Mouse (Mus musculus): ENCODE measurements around the gene Gm6169. TPM values are rescaled to one million over a fixed set of nuclear protein-coding genes. Genes with fewer than 3 reads are reported as not detected.
A peak's percentile ranks its signal among the peaks of the same experiment; 100 is the strongest.
"Not testable (repeated sequence)": the region's sequence is repeated elsewhere in the genome, so short reads cannot be mapped to it uniquely, and the experiment has no call there.

Gene Gm6169
- polyA plus RNA-seq, 1 experiment from 2014 or later, result 1.9 TPM

DNA sequence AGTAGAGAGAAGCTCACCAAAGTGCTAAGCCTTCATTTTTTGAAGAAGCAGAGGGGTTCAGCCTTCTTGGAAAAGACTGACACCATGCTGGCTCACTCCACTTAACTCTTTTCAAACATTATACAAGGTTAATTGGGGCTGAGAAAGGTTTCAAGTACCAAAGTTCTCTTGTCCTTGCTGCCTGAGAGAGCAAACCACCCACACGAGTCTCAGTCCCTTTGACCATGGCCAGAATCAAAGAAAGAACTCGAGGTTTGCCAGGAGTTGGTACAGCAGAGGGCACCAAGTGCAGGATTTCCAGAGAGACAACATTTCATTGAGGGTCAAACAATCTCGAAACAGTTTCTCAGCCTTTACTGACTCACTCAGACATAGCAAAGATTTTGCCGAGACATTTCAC is 10.0 kb upstream of the Gm6169 start:
- DNase-seq (ENCODE audit: low spot score) (no peak), ATAC-seq (replicated peaks; ENCODE audit: low FRiP score) (no peak)
- H3K4me3 ChIP-seq (ENCODE audit: low read depth, low read length), result no peak overlapping the region
- no peaks in the 10 kb centered on the region for H3K27me3 ChIP-seq (replicated peaks; ENCODE audit: control insufficient read depth, insufficient read depth, low read length)
- no peak overlapping the region for H3K4me2 ChIP-seq
- peaks cover 2% of the 10 kb centered on the region; the same call in 1 of the 2 replicates for H3K36me3 ChIP-seq (ENCODE audit: control insufficient read depth, insufficient read depth, low read length)
- WGBS, result 88% methylated on average over 4 of the region's 4 CpGs
- no peaks in the 10 kb centered on the region for H3K9me3 ChIP-seq (ENCODE audit: control insufficient read depth, low read length)
- H3K27ac ChIP-seq (ENCODE audit: low read depth, low read length), result no peak overlapping the region
- no peak overlapping the region for H3K9ac ChIP-seq (ENCODE audit: low read depth, low read length)
- H3K4me1 ChIP-seq (replicated peaks; ENCODE audit: control insufficient read depth, insufficient read depth, low read length), result no peaks in the 10 kb centered on the region

DNA sequence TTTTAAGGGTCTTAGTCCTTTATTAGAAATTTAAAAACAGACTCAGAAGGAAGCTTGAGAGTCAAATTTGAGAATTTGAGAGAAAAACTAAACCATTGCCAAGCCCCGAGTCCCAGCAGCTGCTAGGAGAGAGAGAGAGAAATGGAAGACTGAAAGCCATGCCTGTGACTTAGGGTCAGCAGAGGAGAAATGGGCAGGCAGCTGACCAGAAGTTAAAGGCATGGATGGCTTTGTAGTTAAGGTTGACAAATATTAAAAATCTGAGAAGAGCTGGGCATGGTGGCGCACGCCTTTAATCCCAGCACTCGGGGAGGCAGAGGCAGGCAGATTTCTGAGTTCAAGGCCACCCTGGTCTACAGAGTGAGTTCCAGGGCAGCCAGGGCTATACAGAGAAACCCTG is 8.7 kb upstream of the Gm6169 start:
- not testable (repeated sequence) for H3K4me1 ChIP-seq (replicated peaks; ENCODE audit: control insufficient read depth, insufficient read depth, low read length); H3K9ac ChIP-seq (ENCODE audit: low read depth, low read length); H3K36me3 ChIP-seq (ENCODE audit: control insufficient read depth, insufficient read depth, low read length); H3K4me3 ChIP-seq (ENCODE audit: low read depth, low read length); H3K27ac ChIP-seq (ENCODE audit: low read depth, low read length); H3K4me2 ChIP-seq; DNase-seq (ENCODE audit: low spot score); H3K27me3 ChIP-seq (replicated peaks; ENCODE audit: control insufficient read depth, insufficient read depth, low read length); ATAC-seq (replicated peaks; ENCODE audit: low FRiP score); H3K9me3 ChIP-seq (ENCODE audit: control insufficient read depth, low read length)
- WGBS, result 90% methylated on average over 4 of the region's 4 CpGs

DNA sequence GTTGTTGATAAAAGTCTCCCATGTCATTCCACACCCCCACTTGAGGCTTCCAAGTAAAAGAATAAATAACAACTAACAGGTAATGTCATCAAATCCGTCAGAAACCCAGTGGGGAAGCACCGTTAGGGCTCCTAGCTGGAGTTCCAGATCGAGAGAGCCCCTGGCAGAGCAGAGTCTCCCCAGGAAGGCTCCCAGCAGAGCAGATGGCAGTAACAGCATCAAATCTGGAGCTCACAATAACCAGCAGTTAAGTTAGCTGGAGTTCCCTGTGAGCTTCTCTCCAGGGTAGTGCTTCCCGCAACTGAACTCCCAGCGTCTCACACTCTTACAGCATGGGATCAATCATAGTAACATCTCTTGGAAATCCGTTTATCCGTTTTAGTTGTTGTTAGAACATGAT is 6.0 kb upstream of the Gm6169 start:
- DNase-seq (ENCODE audit: low spot score) (no peak), ATAC-seq (replicated peaks; ENCODE audit: low FRiP score) (no peak)
- H3K9ac ChIP-seq (ENCODE audit: low read depth, low read length), result no peak overlapping the region
- no peaks in the 10 kb centered on the region for H3K27me3 ChIP-seq (replicated peaks; ENCODE audit: control insufficient read depth, insufficient read depth, low read length)
- H3K9me3 ChIP-seq (ENCODE audit: control insufficient read depth, low read length), result no peaks in the 10 kb centered on the region
- H3K4me2 ChIP-seq, result no peak overlapping the region
- 82% methylated on average over 7 of the region's 7 CpGs for WGBS
- no peak overlapping the region for H3K27ac ChIP-seq (ENCODE audit: low read depth, low read length)
- no peaks in the 10 kb centered on the region for H3K4me1 ChIP-seq (replicated peaks; ENCODE audit: control insufficient read depth, insufficient read depth, low read length)
- H3K4me3 ChIP-seq (ENCODE audit: low read depth, low read length), result no peak overlapping the region
- no peaks in the 10 kb centered on the region for H3K36me3 ChIP-seq (ENCODE audit: control insufficient read depth, insufficient read depth, low read length)

GRCm38 (mm10) chr13:97095726-97096125 is 3.3 kb downstream of the Gm6169 start:
- Histone ChIP-seq H3K4me1 (replicated peaks; ENCODE audit: control insufficient read depth, insufficient read depth, low read length) (no peaks in the 10 kb centered on the region), H3K27ac (ENCODE audit: low read depth, low read length) (no peak overlapping the region), H3K4me2 (no peak overlapping the region), H3K36me3 (ENCODE audit: control insufficient read depth, insufficient read depth, low read length) (no peaks in the 10 kb centered on the region), H3K27me3 (replicated peaks; ENCODE audit: control insufficient read depth, insufficient read depth, low read length) (no peaks in the 10 kb centered on the region), H3K4me3 (ENCODE audit: low read depth, low read length) (no peak overlapping the region), H3K9ac (ENCODE audit: low read depth, low read length) (no peak overlapping the region), H3K9me3 (ENCODE audit: control insufficient read depth, low read length) (no peaks in the 10 kb centered on the region)
- ATAC-seq (replicated peaks; ENCODE audit: low FRiP score) (no peak), DNase-seq (ENCODE audit: low spot score) (no peak)
- WGBS, result 83% methylated on average over 4 of the region's 4 CpGs

DNA sequence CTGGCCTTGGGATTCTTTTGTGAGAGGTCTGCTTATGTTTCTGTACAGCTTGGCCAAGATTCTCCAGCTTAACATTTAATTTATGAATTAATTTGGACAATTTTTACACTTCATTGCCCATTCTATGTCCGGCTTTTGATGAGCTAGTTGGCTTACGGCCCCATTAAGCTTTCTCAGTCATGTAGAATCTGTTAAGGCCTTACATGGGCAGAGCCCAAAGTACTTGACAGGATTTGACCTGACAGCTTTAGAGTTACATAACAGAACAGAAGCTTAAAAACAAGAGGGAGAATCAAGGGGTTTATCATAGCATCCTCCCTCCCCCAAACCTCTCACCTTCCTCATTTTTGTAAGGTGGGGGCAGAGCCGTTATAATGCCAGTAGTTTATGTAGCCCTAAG is 10.9 kb downstream of the Gm6169 start:
- ATAC-seq (replicated peaks; ENCODE audit: low FRiP score) (no peak), DNase-seq (ENCODE audit: low spot score) (no peak)
- H3K27ac ChIP-seq (ENCODE audit: low read depth, low read length), result no peak overlapping the region
- H3K4me3 ChIP-seq (ENCODE audit: low read depth, low read length), result no peak overlapping the region
- no peaks in the 10 kb centered on the region for H3K4me1 ChIP-seq (replicated peaks; ENCODE audit: control insufficient read depth, insufficient read depth, low read length)
- H3K9ac ChIP-seq (ENCODE audit: low read depth, low read length), result no peak overlapping the region
- no peaks in the 10 kb centered on the region for H3K9me3 ChIP-seq (ENCODE audit: control insufficient read depth, low read length)
- no peaks in the 10 kb centered on the region for H3K27me3 ChIP-seq (replicated peaks; ENCODE audit: control insufficient read depth, insufficient read depth, low read length)
- H3K4me2 ChIP-seq, result no peak overlapping the region
- H3K36me3 ChIP-seq (ENCODE audit: control insufficient read depth, insufficient read depth, low read length), result no peaks in the 10 kb centered on the region
- WGBS, result 90% methylated on average over 3 of the region's 3 CpGs

- Histone ChIP-seq H3K9me3 (ENCODE audit: control insufficient read depth, low read length) (no peaks in the 10 kb centered on the region), H3K9ac (ENCODE audit: low read depth, low read length) (no peak overlapping the region), H3K4me2 (no peak overlapping the region), H3K4me3 (ENCODE audit: low read depth, low read length) (no peak overlapping the region), H3K27me3 (replicated peaks; ENCODE audit: control insufficient read depth, insufficient read depth, low read length) (no peaks in the 10 kb centered on the region), H3K4me1 (replicated peaks; ENCODE audit: control insufficient read depth, insufficient read depth, low read length) (no peaks in the 10 kb centered on the region; the same call in 1 of the 2 replicates), H3K36me3 (ENCODE audit: control insufficient read depth, insufficient read depth, low read length) (no peaks in the 10 kb centered on the region), H3K27ac (ENCODE audit: low read depth, low read length) (no peak overlapping the region; the same call in 1 of the 2 replicates)
- WGBS, result 90% methylated on average over 6 of the region's 6 CpGs
- DNase-seq (ENCODE audit: low spot score) (no peak), ATAC-seq (replicated peaks; ENCODE audit: low FRiP score) (no peak)
Measured at GRCm38 (mm10) chr13:97087421-97087820, 11.6 kb downstream of the Gm6169 start.

- Histone ChIP-seq H3K36me3 (ENCODE audit: control insufficient read depth, insufficient read depth, low read length) (no peaks in the 10 kb centered on the region), H3K27me3 (replicated peaks; ENCODE audit: control insufficient read depth, insufficient read depth, low read length) (no peaks in the 10 kb centered on the region), H3K27ac (ENCODE audit: low read depth, low read length) (no peak overlapping the region), H3K4me2 (no peak overlapping the region), H3K9ac (ENCODE audit: low read depth, low read length) (no peak overlapping the region), H3K4me3 (ENCODE audit: low read depth, low read length) (no peak overlapping the region), H3K9me3 (ENCODE audit: control insufficient read depth, low read length) (no peaks in the 10 kb centered on the region), H3K4me1 (replicated peaks; ENCODE audit: control insufficient read depth, insufficient read depth, low read length) (peaks cover 5% of the 10 kb centered on the region; the same call in 1 of the 2 replicates)
- WGBS, result 62% methylated on average over 7 of the region's 9 CpGs
- peak; percentile 94 for ATAC-seq (replicated peaks; ENCODE audit: low FRiP score)
- DNase-seq (ENCODE audit: low spot score), result no peak
Measured at GRCm38 (mm10) chr13:97086316-97086715, 12.7 kb downstream of the Gm6169 start.

- Histone ChIP-seq H3K9me3 (ENCODE audit: control insufficient read depth, low read length) (no peaks in the 10 kb centered on the region), H3K9ac (ENCODE audit: low read depth, low read length) (no peak overlapping the region), H3K4me3 (ENCODE audit: low read depth, low read length) (no peak overlapping the region), H3K27me3 (replicated peaks; ENCODE audit: control insufficient read depth, insufficient read depth, low read length) (no peaks in the 10 kb centered on the region), H3K36me3 (ENCODE audit: control insufficient read depth, insufficient read depth, low read length) (no peaks in the 10 kb centered on the region), H3K4me2 (no peak overlapping the region), H3K27ac (ENCODE audit: low read depth, low read length) (no peak overlapping the region), H3K4me1 (replicated peaks; ENCODE audit: control insufficient read depth, insufficient read depth, low read length) (peaks cover 5% of the 10 kb centered on the region; the same call in 1 of the 2 replicates)
- no peak; the same call in 1 of the 2 replicates for ATAC-seq (replicated peaks; ENCODE audit: low FRiP score)
- DNase-seq (ENCODE audit: low spot score), result no peak
- 84% methylated on average over 7 of the region's 7 CpGs for WGBS
Measured at GRCm38 (mm10) chr13:97082432-97082831, 16.6 kb downstream of the Gm6169 start.

- Histone ChIP-seq H3K36me3 (ENCODE audit: control insufficient read depth, insufficient read depth, low read length) (no peaks in the 10 kb centered on the region), H3K27ac (ENCODE audit: low read depth, low read length) (no peak overlapping the region), H3K9ac (ENCODE audit: low read depth, low read length) (no peak overlapping the region), H3K4me1 (replicated peaks; ENCODE audit: control insufficient read depth, insufficient read depth, low read length) (peaks cover 5% of the 10 kb centered on the region; the same call in 1 of the 2 replicates), H3K4me3 (ENCODE audit: low read depth, low read length) (no peak overlapping the region), H3K9me3 (ENCODE audit: control insufficient read depth, low read length) (no peaks in the 10 kb centered on the region), H3K27me3 (replicated peaks; ENCODE audit: control insufficient read depth, insufficient read depth, low read length) (no peaks in the 10 kb centered on the region), H3K4me2 (no peak overlapping the region)
- ATAC-seq (replicated peaks; ENCODE audit: low FRiP score) (no peak), DNase-seq (ENCODE audit: low spot score) (no peak)
- WGBS, result 89% methylated on average over 3 of the region's 3 CpGs
Measured at GRCm38 (mm10) chr13:97080615-97081014, 18.4 kb downstream of the Gm6169 start.

All from liver, embryonic 11.5 days (tissue).